Mouse (Mus musculus) adrenal gland, adult 10 weeks (tissue): ENCODE data around the gene Mlph. TPM values are rescaled to one million over a fixed set of nuclear protein-coding genes. Genes with fewer than 3 reads are reported as not detected.

Source experiments
- polyA plus RNA-seq: library from polyadenylated mRNA; stranded (reverse); fragments of 350-450 nt; fragmentation: Illumina TruSeq; extraction: RNeasy Lipid Tissue Mini Kit (QIAGEN cat#74804); gene quantifications from one replicate; pipeline ENCODE4 v1.2.3, GENCODE M21; 2014; ENCODE audit warnings: low read depth, low replicate concordance

Gene Mlph
- 0.58 TPM for polyA plus RNA-seq

DNA sequence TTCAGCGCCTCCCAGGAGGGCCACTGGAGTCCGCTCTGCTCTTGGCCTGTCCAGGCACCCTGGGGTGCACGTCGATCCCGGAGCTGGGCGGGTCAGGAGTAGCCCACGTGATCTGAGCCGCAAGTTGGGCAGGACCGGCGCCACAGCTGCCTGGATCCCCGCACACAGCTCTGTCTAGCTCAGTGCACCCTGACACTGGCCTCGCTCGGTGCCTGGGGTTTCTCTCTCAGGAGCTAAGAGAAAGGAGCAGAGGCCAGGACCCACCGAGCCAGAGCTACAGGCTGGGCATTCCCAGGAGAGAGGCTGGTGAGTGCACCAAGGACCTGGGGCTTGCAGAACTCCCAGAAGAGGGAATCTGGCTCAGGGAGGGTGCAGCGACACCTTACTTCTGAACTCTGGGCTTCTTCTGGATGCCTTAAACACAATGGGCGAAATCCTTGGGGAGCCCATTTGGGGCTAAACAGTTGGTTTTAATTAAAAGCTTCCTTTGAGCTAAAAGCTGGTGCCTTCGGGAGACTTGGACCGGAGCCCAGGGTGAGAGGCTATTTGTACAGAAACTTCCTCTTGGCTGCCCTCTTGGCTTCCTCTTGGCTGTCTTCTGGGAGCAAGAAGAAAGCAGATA is at the start of gene Mlph:
Gene Mlph, plus strand, starts transcription at position 138 of the 622 bp plus-strand sequence.

DNA sequence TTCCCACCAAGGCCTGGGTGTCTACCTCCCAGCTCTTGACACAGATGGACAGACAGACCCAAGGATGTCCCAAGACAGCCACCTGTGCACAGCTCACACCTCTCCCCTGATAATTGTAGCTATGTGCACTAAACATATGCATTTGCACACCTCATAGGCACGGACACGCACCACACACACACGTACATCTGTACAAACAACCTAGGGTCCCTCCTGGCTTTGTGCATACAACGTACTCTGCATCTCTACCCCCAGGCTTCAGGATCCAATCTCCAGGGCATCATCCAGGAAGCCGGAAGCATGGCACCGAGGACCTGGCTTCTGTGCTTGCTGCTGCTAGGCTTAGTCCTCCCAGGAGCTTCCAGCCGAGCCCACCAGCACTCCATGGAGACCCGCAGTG is 37.9 kb downstream of the Mlph start, which contains the start of gene Prlh:
Gene Prlh, plus strand, starts transcription at position 301 of the 400 bp plus-strand sequence.

DNA sequence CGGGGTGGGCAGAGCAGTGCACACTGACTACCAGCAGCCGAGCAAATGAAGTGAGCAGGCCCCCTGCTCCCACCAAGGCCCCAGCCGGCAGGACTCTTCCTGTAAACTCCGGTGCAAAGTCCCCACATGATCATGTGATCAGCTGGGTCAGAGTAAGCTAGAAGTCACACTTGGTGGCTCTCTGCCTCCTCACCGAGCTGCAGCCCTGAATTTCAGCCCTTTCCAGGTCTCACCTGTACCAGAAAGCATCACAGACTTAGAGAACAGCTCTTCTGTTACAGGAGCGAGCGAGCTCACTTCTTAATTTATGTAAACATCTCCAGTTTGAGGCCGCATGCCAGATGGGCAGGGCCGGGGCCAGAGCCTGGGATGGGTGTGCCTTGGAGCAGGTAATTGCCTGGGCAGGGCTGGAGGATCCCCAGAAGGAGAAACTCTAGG is 54.5 kb downstream of the Mlph start, which contains the start of gene Rab17:
Gene Rab17, minus strand, starts transcription at position 315 of the 438 bp plus-strand sequence.

DNA sequence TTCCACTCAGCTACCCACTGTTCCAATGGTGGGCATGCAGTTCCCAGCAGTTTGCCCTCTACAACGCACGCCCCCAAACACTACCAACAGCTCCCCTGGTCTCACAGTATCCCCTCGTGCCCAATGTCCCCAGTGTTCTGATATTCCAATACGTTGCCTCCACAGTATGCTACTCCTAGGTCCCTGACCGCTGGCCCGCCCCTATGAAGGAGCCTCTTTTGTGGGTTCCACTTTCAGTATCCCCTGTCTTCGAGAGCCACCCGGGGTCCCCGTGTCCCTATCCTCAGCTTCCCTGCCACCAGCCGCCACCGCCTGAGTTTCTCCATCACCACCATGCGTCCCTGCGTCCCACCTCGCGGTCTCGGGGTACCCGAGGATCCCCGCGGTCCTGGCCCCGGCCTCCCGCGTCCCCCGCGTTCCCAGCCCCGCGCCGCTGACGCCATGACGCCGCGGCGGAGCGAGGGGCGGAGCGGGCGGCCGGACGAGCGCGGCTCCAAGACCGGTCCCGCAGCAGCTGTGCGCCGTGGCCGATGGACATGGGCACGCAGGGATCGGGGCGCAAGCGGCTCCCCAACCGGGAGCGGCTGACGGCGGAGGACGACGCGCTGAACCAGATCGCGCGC is 83.5 kb downstream of the Mlph start, which contains the start of gene Lrrfip1:
Gene Lrrfip1, plus strand, starts transcription at position 470 of the 623 bp plus-strand sequence.

Other genes starting within 250 kb of the Mlph start
- gene Col6a3, start 71.1 kb upstream of the Mlph start, polyA plus RNA-seq = 18.6 TPM
- gene Prlh, start 38.0 kb downstream of the Mlph start, polyA plus RNA-seq = not detected
- not detected for gene Rab17, start 54.6 kb downstream of the Mlph start, polyA plus RNA-seq
- gene Lrrfip1, start 83.7 kb downstream of the Mlph start, polyA plus RNA-seq = 49.0 TPM
- gene Rbm44, start 230.0 kb downstream of the Mlph start, polyA plus RNA-seq = 0.12 TPM